Mouse (Mus musculus): Measurements from ENCODE around the gene Gas2l3.

The Gas2l3 gene

GRCm38 (mm10) chr10:89442640-89443039, 1.1 kb downstream of the Gas2l3 start:
- no peak for DNase-seq

GRCm38 (mm10) chr10:89441961-89442360, 1.8 kb downstream of the Gas2l3 start:
- no peak for DNase-seq

- DNase-seq = no peak
Observed at GRCm38 (mm10) chr10:89439380-89439779, 4.4 kb downstream of the Gas2l3 start.

- DNase-seq = no peak
Observed at GRCm38 (mm10) chr10:89437996-89438395, 5.8 kb downstream of the Gas2l3 start.

- DNase-seq = no peak
Observed at GRCm38 (mm10) chr10:89437472-89437871, 6.3 kb downstream of the Gas2l3 start.

- no peak for DNase-seq
Observed at GRCm38 (mm10) chr10:89435920-89436319, 7.8 kb downstream of the Gas2l3 start.

GRCm38 (mm10) chr10:89435413-89435812, 8.4 kb downstream of the Gas2l3 start:
- DNase-seq = no peak

- DNase-seq = no peak
Observed at GRCm38 (mm10) chr10:89434509-89435210, 9.1 kb downstream of the Gas2l3 start.

- DNase-seq = no peak
Observed at GRCm38 (mm10) chr10:89432743-89433142, 11.0 kb downstream of the Gas2l3 start.

- DNase-seq = no peak
Observed at GRCm38 (mm10) chr10:89430751-89431150, 13.0 kb downstream of the Gas2l3 start.

- DNase-seq = peak; percentile 31 to 54
Observed at GRCm38 (mm10) chr10:89424800-89425393, 18.9 kb downstream of the Gas2l3 start.

GRCm38 (mm10) chr10:89424217-89424616, 19.6 kb downstream of the Gas2l3 start:
- no peak for DNase-seq

GRCm38 (mm10) chr10:89423164-89423778, 20.5 kb downstream of the Gas2l3 start:
- no peak for DNase-seq

- no peak for DNase-seq
Observed at GRCm38 (mm10) chr10:89422504-89423158, 21.1 kb downstream of the Gas2l3 start.

- DNase-seq = no peak
Observed at GRCm38 (mm10) chr10:89417966-89418365, 25.8 kb downstream of the Gas2l3 start.

- no peak for DNase-seq
Observed at GRCm38 (mm10) chr10:89415478-89415877, 28.3 kb downstream of the Gas2l3 start.

GRCm38 (mm10) chr10:89407551-89407950, 36.2 kb downstream of the Gas2l3 start:
- no peak for DNase-seq

GRCm38 (mm10) chr10:89406733-89407484, 36.9 kb downstream of the Gas2l3 start:
- no peak for DNase-seq

- DNase-seq = no peak
Observed at GRCm38 (mm10) chr10:89404936-89405335, 38.8 kb downstream of the Gas2l3 start.

- no peak for DNase-seq
Observed at GRCm38 (mm10) chr10:89400674-89401336, 43.0 kb downstream of the Gas2l3 start.

GRCm38 (mm10) chr10:89395823-89396222, 47.9 kb downstream of the Gas2l3 start:
- peak; percentile 42 to 46 for DNase-seq

- no peak for DNase-seq
Observed at GRCm38 (mm10) chr10:89395321-89395720, 48.4 kb downstream of the Gas2l3 start.

Measured in thymus, postnatal 36 days (tissue).